Mouse (Mus musculus) stomach, embryonic 16.5 days (tissue): ENCODE results near the gene Cuedc1. TPM values are rescaled to one million over a fixed set of nuclear protein-coding genes. Genes with fewer than 3 reads are reported as not detected.

ENCODE experiments used
- ATAC-seq: fragments of 200-750 bp; cut with Nextera tagmentation; 2 replicates; pipeline ENCODE4 v1.8.0; 2017; ENCODE audit warnings: moderate number of reproducible peaks, moderate TSS enrichment; ENCODE audit not compliant: insufficient read depth, low FRiP score
- H3K27ac ChIP-seq: fragments of 300-500 bp; sonication (generic); 2 replicates; pipeline ENCODE4 v1.5.1; 2014; ENCODE audit warnings: low read length
- H3K27me3 ChIP-seq: fragments of 300-500 bp; sonication (generic); 2 replicates; pipeline ENCODE4 v1.6.1; 2014; ENCODE audit warnings: low read length, control low read depth, mixed read lengths; ENCODE audit not compliant: control insufficient read depth, insufficient read depth
- H3K36me3 ChIP-seq: fragments of 300-500 bp; sonication (generic); 2 replicates; pipeline ENCODE4 v1.6.1; 2014; ENCODE audit warnings: low read length; ENCODE audit not compliant: control insufficient read depth, insufficient read depth
- H3K4me1 ChIP-seq: fragments of 300-500 bp; sonication (generic); 2 replicates; pipeline ENCODE4 v1.6.1; 2014; ENCODE audit warnings: low read length, control low read depth, mixed read lengths; ENCODE audit not compliant: control insufficient read depth, insufficient read depth
- H3K4me2 ChIP-seq: fragments of 300-500 bp; sonication (generic); 2 replicates; pipeline ENCODE4 v1.6.1; 2014; ENCODE audit warnings: low read depth, low read length, mixed read lengths
- H3K4me3 ChIP-seq: fragments of 300-500 bp; sonication (generic); replicated peaks from 2 replicates; pipeline ENCODE4 v1.5.1; 2014; ENCODE audit warnings: mild to moderate bottlenecking, low read length
- H3K9ac ChIP-seq: fragments of 300-500 bp; sonication (generic); 2 replicates; pipeline ENCODE4 v1.6.1; 2014; ENCODE audit warnings: low read length
- H3K9me3 ChIP-seq: fragments of 300-500 bp; sonication (generic); replicated peaks from 2 replicates; pipeline ENCODE4 v1.6.1; 2016; ENCODE audit warnings: low read length, control low read depth; ENCODE audit not compliant: control insufficient read depth
- WGBS: fragments of 180-500 bp; shearing (Covaris S2); extraction: QIAGEN DNeasy Blood & Tissue Kit; methylation state at CpG from one replicate; pipeline ENCODE4 v1.1.7; 2014; 5-methylcytosine and 5-hydroxymethylcytosine counted together
- polyA plus RNA-seq: library from polyadenylated mRNA; unstranded; fragments of >200 nt; fragmentation: Nextera tagmentation; extraction: Ambion mirVana; gene quantifications from 2 replicates; pipeline ENCODE4 v1.2.1, GENCODE M21; 2015

Cuedc1 gene
- polyA plus RNA-seq, 1 experiment from 2014 or later, result 11.3 TPM

DNA sequence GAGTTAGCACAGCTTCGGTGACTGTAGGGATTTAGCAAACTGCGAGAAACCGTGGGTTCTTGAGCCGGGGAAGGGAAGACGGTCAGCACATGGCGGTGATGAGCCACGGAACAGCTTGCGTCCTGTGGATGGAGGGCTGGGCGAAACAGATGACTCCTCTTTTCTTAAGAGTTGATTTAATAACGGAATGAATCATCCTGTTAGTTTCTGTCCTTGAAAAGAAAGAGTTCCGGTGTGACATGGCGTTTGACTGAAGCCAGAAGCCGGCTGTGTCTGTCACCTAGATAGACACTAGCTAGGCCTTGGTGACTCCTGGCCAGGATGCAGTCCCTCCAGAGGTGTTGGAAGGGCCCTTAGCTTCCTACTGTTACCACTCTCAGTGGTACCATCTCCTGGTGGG is 14.2 kb downstream of the Cuedc1 start:
- Histone ChIP-seq H3K9ac (no peak overlapping the region), H3K27ac (peak overlapping the region; percentile 21; the same call in 1 of the 2 replicates), H3K4me2 (no peak overlapping the region), H3K4me1 (peaks cover 37% of the 10 kb centered on the region), H3K27me3 (no peaks in the 10 kb centered on the region), H3K36me3 (no peaks in the 10 kb centered on the region), H3K4me3 (no peak overlapping the region), H3K9me3 (no peaks in the 10 kb centered on the region)
- WGBS, result 56% methylated on average over 13 of the region's 13 CpGs
- ATAC-seq, result no peak

DNA sequence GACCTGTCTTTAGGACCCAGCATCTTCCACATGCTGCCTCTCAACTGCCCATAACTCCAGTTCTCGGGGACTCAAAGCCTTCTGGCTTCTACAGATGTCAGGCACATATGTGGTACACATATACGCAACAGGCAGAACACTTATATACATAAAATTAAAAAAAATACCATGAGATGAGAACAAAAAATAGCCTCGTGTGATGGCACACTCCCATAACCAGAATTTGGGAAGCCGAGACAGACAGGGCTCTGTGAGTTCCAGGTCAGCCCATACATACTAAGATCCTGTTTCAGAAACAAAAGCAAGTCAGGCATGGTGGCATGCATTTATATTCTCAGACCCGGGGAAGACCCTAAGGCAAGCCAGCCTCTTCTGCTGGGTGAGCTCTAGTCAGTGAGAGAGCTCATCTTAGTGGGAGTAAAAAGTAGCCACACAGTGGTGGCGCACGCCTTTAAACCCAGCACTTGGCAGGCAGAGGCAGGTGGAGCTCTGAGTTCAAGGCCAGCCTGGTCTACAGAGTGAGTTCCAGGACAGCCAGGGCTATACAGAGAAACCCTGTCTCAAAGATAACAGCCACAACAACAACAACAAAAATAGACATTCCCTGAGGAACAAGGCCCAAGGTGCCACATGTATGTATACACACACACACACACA is 14.9 kb downstream of the Cuedc1 start:
- 85% methylated on average over 7 of the region's 7 CpGs for WGBS
- peaks cover 44% of the 10 kb centered on the region for H3K4me1 ChIP-seq
- no peak for ATAC-seq

DNA sequence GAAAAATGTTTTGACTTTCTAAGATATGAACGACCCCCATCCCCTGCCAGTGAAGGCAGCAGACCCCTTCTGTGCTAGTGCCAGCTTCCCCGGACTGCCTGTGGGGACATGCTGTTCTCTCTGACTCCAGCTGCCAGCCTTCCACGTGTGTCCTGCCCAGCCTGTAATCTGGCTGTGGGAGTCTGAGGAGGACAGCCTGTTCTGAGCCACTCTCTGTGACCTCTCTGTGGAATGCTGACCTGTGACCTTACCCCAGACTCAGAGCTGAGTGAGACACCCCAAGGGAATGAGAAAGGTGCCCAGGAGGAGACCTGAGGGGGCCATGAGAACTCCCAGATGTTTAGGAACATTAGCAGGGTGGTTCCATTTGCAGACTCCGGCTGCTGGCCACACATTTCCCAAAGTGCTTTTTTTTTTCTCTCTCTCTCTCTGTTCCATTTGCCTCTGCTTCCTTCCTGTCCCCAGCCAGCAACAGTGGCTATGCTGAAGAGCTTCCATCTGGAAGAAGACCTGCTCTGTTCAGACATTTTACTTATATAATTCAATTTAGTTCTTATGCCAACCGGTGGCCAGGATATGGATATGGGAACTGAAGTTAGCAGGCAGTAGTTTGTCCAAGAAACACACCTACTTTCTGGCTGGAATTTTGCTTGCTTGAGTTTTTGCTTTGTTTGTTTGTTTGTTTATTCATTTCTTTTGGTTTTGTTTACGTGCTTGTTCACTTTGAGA is 15.8 kb downstream of the Cuedc1 start:
- Histone ChIP-seq H3K4me3 (no peak overlapping the region), H3K4me1 (peaks cover 53% of the 10 kb centered on the region), H3K27ac (peak overlapping the region; percentile 60), H3K9me3 (no peaks in the 10 kb centered on the region), H3K4me2 (no peak overlapping the region), H3K27me3 (no peaks in the 10 kb centered on the region), H3K36me3 (no peaks in the 10 kb centered on the region), H3K9ac (peak overlapping the region; percentile 37; the same call in 1 of the 2 replicates)
- WGBS, result 40% methylated on average over 6 of the region's 6 CpGs
- no peak for ATAC-seq

More for the DNA sequence above, 14.9 kb downstream of the Cuedc1 start:
- H3K9me3 ChIP-seq, result no peaks in the 10 kb centered on the region
- H3K4me2 ChIP-seq, result no peak overlapping the region
- H3K36me3 ChIP-seq, result no peaks in the 10 kb centered on the region
- no peak overlapping the region for H3K4me3 ChIP-seq
- H3K27me3 ChIP-seq, result no peaks in the 10 kb centered on the region
- no peak overlapping the region for H3K27ac ChIP-seq
- no peak overlapping the region for H3K9ac ChIP-seq

DNA sequence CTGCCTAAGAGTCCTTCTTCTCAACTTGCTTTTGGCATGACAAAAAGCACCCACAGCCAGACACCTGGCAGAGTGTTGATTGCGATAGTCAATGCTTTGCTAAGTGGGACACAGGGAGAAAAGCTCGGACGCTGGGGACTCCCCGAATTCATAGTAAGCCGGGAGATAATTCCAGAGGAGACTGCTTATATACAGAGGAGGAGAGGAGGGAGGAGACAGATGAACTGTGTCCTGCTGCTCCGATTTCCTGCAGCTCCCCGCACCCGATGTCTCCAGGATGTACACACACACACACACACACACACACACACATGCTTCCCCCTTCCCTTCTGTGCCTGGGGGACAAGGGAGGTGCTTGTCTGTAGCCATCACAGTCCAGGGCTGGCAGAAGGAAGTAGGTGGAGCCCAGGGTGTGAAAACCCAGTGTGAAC is 17.0 kb downstream of the Cuedc1 start:
- H3K36me3 ChIP-seq, result no peaks in the 10 kb centered on the region
- H3K4me3 ChIP-seq, result no peak overlapping the region
- 18% methylated on average over 8 of the region's 8 CpGs for WGBS
- no peaks in the 10 kb centered on the region for H3K9me3 ChIP-seq
- H3K9ac ChIP-seq, result peak overlapping the region; percentile 58
- H3K27me3 ChIP-seq, result no peaks in the 10 kb centered on the region
- H3K27ac ChIP-seq, result peak overlapping the region; percentile 60
- ATAC-seq, result peak; percentile 42
- H3K4me1 ChIP-seq, result peaks cover 65% of the 10 kb centered on the region
- peak overlapping the region; percentile 17; the same call in 1 of the 2 replicates for H3K4me2 ChIP-seq

DNA sequence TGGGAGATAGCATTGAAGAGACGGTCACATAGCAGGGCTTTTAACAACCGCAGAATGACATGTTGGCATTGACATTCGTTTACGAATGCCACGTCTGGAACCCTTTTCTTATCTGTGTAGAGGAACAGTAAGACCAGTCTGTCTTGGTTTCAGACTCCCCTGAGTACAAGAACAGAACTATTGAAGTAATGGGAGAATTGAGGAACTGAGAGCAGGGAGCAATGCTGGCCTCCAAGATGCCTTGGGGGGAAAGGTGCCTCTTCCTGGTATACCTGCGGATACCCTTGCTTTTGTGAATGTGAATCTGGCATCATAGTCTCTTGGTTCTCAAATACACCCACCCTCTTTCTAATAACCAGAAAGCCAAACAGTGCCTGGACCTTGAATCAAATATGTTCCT is 18.7 kb downstream of the Cuedc1 start:
- ATAC-seq, result no peak
- Histone ChIP-seq H3K9ac (no peak overlapping the region), H3K4me3 (no peak overlapping the region), H3K27me3 (no peaks in the 10 kb centered on the region), H3K27ac (no peak overlapping the region), H3K36me3 (no peaks in the 10 kb centered on the region), H3K4me2 (no peak overlapping the region), H3K4me1 (peaks cover 65% of the 10 kb centered on the region), H3K9me3 (no peaks in the 10 kb centered on the region)
- 75% methylated on average over 6 of the region's 6 CpGs for WGBS

DNA sequence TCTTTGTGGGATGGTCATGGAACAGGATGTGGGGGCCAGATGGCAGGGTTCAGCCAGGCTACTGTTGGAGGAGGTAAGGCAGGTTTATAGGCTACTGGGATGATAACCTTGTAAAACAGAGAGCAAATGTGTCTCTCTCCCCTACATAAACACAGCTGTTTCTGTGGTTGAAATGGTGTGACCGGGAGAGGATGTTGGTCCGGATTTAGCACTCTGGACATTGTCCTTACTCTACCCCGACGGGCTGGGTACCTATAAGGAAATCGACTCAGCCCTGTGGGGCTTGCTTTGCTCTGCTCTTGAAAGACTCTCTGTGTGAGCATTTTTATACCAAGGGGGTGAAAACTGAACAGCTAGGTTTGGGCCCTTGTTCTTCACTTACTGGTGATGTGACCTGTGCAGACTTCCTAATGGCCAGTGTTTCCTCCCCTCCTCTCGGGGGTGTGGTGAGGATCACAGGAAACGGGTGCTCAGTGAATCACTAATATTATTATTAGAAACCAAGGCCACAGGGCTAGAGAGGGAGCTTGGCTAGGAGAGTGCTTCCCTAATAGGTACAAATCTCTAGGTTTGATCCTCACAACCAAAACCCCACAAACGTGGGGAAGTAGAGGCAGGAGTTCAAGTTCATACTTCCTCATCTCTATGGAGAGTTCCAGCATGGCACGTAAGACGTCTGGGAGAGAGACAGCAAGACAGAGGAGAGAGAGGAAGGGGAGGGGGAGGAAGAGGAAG is 19.7 kb downstream of the Cuedc1 start:
- H3K4me3 ChIP-seq, result no peak overlapping the region
- H3K9ac ChIP-seq, result peak overlapping the region; percentile 61; the same call in 1 of the 2 replicates
- H3K9me3 ChIP-seq, result no peaks in the 10 kb centered on the region
- H3K27ac ChIP-seq, result peak overlapping the region; percentile 94
- no peaks in the 10 kb centered on the region for H3K36me3 ChIP-seq
- H3K4me1 ChIP-seq, result peaks cover 62% of the 10 kb centered on the region
- 0 out of 2 replicates have a peak overlapping the region, but pooled peaks have one; percentile 43 for H3K4me2 ChIP-seq
- H3K27me3 ChIP-seq, result no peaks in the 10 kb centered on the region
- no peak for ATAC-seq
- WGBS, result 34% methylated on average over 10 of the region's 10 CpGs

DNA sequence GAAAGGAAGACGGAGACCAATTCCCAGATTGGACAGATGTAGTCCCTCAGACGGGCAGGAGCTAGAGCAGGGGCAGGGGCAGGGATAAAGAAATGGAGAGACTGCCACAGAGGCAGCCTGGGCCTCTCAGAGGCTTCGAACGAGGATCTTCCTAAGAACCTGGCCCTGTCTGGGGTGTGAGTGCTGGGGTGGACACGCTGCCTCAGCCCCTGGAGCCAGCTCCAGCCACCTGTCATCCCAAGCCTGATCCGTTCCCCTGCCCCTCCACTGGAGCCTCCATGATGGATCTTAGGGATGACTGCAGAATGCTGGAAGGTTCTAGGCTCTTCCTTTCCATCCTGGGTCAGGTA is 20.2 kb downstream of the Cuedc1 start:
- Histone ChIP-seq H3K9ac (peak overlapping the region; percentile 61; the same call in 1 of the 2 replicates), H3K36me3 (no peaks in the 10 kb centered on the region), H3K4me3 (no peak overlapping the region), H3K4me2 (peak overlapping the region; percentile 43), H3K27ac (peak overlapping the region; percentile 94), H3K27me3 (no peaks in the 10 kb centered on the region), H3K9me3 (no peaks in the 10 kb centered on the region), H3K4me1 (peaks cover 62% of the 10 kb centered on the region)
- 34% methylated on average over 6 of the region's 6 CpGs for WGBS
- no peak for ATAC-seq

DNA sequence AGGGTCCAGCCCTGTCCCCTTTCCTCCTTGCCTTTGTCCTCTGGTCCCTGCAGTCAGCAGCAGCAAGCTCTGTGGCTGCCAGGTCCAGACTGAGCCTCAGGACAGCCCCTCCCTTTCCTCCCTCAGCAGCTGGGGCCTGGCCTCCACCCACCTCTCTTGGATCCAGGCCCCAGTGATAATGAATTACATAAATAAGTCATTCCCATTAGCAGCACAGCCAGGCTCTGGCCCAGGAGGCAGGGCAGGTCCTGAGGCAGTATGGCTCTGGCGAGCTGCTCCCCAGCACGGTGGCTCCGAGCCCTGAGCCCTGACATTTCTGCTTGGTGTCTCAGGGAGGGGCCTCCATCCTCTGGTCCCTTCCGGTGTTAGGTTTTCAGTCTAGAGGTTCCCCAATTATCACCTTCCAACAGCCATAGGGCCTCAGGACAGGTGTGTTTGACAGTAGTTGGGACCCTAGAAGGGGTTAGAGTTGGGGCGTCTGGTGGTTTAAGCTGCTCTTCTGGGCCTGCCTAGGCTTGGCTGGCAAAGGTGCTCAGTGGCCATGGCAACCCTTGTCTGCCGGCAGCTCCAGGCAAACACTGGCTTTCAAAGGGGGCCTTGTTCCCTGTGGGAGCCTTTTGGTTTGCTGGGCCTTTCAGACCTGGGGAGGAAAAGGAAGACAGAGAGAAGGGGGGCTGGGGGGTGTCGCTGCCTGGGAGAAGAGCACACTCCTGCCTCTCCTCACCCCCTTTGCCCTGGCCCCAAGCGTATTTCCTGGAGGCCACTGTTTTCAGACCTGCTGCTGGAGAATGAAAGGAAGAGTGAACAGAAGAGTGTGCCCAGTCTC is 21.2 kb downstream of the Cuedc1 start:
- whole genome bisulfite sequencing, result 11% methylated on average over 8 of the region's 8 CpGs
- H3K27ac ChIP-seq, result peak overlapping the region; percentile 94
- H3K4me3 ChIP-seq, result no peak overlapping the region
- peak overlapping the region; percentile 43 for H3K4me2 ChIP-seq
- peak; percentile 90 for ATAC-seq
- H3K36me3 ChIP-seq, result no peaks in the 10 kb centered on the region
- H3K9me3 ChIP-seq, result no peaks in the 10 kb centered on the region
- H3K4me1 ChIP-seq, result peaks cover 57% of the 10 kb centered on the region
- peak overlapping the region; percentile 61 for H3K9ac ChIP-seq
- no peaks in the 10 kb centered on the region for H3K27me3 ChIP-seq
